Mouse (Mus musculus) heart, postnatal 0 days (tissue): ENCODE results near the gene Ptpn18.

ENCODE experiments used
- CTCF ChIP-seq: IDR thresholded peaks from 2 replicates; pipeline ENCODE4 v1.5.1; 2016; ENCODE audit warnings: antibody characterized with exemption, control low read depth, low read depth
- EP300 ChIP-seq: IDR thresholded peaks from 2 replicates; pipeline ENCODE4 v1.6.1; 2016; ENCODE audit warnings: antibody characterized with exemption, low read depth

DNA sequence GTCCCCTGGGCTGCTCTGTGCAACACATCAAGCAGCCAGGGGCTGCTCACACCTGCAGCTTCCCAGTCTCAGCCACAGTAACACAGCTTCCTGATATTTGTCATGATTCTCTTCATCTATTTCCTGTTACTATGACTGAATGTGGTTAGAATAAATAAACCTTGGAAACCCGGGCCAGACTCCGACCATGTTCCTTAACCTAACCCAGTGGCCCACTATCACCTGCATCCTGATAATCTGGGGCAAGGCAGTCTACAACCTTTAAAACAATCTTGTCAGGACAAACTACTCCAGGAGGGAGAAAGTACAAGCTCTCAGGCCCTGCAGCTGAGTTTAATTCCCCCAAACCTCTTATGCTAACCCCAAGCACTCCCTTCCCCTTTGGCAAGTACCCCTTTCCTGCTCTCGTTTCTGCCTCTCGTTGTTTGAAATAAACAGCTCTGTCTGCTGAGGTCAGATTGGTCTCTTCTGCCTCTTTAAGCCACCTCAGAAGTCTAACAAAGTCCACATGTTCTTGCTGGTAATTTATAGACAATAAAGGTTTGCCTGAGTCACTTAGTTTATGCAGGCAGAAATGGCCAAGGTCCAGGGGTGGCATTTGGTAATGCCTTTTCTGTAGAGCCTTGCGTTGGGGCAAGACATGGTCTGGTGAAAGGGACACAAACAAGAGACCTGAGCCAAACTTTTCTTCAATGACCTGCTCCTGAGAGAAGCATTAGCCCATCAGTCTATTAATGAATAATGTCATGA, 22.5 kb downstream of the Ptpn18 start:
- TF ChIP-seq CTCF (no peak), EP300 (no peak)
